Mouse (Mus musculus) bone marrow macrophage, adult 2 months (primary cell): ENCODE measurements around the gene Diaph3. TPM values are rescaled to one million over a fixed set of nuclear protein-coding genes. Genes with fewer than 3 reads are reported as not detected.
A peak's percentile ranks its signal among the peaks of the same experiment; 100 is the strongest.

Experiments used
- H3K27ac ChIP-seq: 2 replicates; pipeline ENCODE4 v1.5.1; 2012; ENCODE audit warnings: low read depth, low read length; ENCODE audit not compliant: insufficient read depth
- H3K4me1 ChIP-seq: 2 replicates; pipeline ENCODE4 v1.6.1; 2012; ENCODE audit warnings: low read length; ENCODE audit not compliant: control insufficient read depth, insufficient read depth
- H3K4me3 ChIP-seq: 2 replicates; pipeline ENCODE4 v1.5.1; 2012; ENCODE audit warnings: mild to moderate bottlenecking, low read length, moderate library complexity; ENCODE audit not compliant: insufficient read depth
- CTCF ChIP-seq: IDR thresholded peaks from 2 replicates; pipeline ENCODE4 v1.5.1; 2012; ENCODE audit warnings: low read depth, mild to moderate bottlenecking, low read length, moderate library complexity
- POLR2A ChIP-seq: IDR thresholded peaks from 2 replicates; pipeline ENCODE4 v1.6.1; 2012; ENCODE audit warnings: mild to moderate bottlenecking, low read depth, low read length, borderline replicate concordance
- polyA plus RNA-seq: library from polyadenylated mRNA; stranded (reverse); fragments of >200 nt; gene quantifications from 2 replicates; pipeline ENCODE4 v1.2.4, GENCODE M21; 2012; ENCODE audit not compliant: missing spikeins, insufficient read depth, insufficient read length

The Diaph3 gene
- polyA plus RNA-seq, 1 experiment: 14.4 TPM

DNA sequence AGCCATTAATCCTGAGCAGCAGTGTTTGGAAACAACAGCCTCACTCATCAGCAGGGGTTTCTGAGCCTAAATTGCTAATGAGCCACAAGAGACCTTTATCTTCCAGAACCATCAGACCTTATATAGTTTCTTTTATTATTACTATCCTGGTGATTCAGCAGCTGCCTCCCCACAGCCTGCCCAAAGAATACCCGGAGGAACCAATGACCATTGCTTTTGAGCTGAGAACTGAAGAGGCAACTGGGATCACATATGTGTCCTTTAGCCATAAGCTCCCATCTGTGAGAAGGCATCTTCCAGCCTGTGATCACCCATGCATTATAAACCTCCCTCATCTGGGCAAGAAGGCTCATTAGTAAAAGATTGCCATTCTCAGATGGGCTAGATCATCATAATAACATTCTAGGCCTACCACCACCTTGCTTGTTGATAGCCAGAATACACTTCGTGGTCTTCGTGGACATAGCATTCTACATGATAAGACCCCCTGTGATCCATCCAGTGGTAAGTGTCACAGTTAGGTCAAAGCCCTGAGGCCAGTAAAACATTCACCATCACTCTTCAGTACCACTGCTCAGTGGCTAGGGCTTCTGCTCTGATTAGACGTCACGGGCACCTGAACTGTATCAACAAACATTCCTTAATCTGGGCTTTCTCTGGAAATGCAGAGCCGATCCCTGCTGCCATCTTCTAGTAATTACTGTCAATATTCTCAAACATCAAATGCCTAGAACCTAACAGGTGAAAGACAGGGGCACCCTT lies 352.0 kb downstream of the Diaph3 start:
- TF ChIP-seq CTCF: no peak
- no peak for TF ChIP-seq POLR2A

DNA sequence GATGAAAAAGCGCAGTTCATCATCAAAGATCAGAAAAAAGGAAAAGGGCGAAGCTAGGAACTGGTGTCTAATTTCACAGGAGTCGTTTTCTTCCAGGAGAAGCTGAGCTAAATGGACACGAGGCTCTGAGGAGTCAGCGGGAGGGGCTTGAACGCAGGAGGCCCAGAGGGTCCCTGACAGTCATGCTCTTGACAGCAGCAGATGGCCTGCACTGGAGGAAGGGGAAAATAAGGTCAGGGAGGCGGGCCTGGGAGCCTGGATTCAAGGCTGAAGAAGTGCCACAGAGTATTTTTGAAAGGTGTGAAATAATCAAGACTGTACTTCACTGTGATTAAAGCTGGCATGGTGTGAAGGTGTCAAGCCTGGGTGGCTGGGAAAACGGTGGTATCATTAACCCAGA lies 354.2 kb downstream of the Diaph3 start:
- no peaks in the 10 kb centered on the region for H3K4me1 ChIP-seq
- no peak overlapping the region for H3K27ac ChIP-seq
- no peak overlapping the region for H3K4me3 ChIP-seq
- TF ChIP-seq POLR2A: no peak
- no peak for TF ChIP-seq CTCF

More for the DNA sequence above, 352.0 kb downstream of the Diaph3 start:
- no peak overlapping the region for H3K4me3 ChIP-seq
- H3K27ac ChIP-seq: no peak overlapping the region
- no peaks in the 10 kb centered on the region for H3K4me1 ChIP-seq

DNA sequence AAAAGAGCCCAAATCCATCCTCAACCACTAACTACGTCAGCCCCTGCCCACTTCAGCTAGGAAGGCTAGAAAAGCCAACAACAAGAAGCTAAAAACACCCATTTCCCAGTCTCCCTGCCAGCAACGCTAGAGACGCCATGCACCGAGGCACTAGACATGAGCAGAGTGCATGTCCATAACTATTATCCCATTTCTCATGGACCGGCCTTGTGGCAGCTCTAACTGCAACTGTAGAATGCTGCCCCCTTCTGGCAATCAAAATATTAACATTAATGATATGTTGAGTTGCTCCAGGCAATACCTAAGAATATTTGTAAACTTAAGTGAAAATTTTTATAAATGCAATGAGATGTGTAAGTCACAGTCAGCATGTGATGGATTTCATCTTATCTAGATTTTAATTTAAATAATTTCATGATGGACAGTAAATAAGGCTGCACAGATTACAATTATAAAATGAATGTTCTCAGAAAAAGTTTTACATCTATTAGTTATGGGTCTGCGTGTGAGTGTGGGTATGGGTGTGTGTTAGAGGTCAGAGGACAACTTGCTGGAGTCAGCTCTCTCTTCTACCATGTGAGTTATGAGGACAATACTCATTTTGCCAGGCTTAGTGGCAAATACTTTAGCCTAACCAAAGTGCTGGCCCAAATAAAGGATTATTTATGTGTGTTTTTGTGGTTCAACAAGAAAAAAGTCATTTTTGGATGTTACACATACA lies 359.3 kb downstream of the Diaph3 start:
- Histone ChIP-seq H3K27ac (no peak overlapping the region), H3K4me3 (no peak overlapping the region), H3K4me1 (no peaks in the 10 kb centered on the region)
- TF ChIP-seq POLR2A (no peak), CTCF (peak; percentile 49)

DNA sequence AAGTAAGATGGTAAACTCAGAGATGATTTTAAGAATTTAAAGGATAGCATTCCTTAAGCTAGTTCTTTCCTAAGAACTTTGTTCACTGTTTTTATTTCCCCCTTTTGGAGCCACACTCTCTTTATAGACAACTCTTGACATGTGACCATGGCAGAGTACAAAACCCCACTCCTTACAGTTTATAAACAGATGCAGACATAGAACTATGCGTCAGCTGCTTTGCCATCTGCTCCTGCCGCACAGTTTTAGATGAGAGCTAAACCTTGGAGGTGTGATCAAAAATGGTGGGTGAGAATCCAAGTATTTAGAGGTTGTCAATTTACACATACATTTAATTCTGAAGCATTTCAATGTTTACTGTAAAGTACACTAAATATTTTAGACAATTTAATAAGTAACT lies 367.7 kb downstream of the Diaph3 start:
- no peak overlapping the region for H3K4me3 ChIP-seq
- H3K4me1 ChIP-seq: no peaks in the 10 kb centered on the region
- no peak overlapping the region for H3K27ac ChIP-seq
- TF ChIP-seq CTCF: no peak
- no peak for TF ChIP-seq POLR2A

DNA sequence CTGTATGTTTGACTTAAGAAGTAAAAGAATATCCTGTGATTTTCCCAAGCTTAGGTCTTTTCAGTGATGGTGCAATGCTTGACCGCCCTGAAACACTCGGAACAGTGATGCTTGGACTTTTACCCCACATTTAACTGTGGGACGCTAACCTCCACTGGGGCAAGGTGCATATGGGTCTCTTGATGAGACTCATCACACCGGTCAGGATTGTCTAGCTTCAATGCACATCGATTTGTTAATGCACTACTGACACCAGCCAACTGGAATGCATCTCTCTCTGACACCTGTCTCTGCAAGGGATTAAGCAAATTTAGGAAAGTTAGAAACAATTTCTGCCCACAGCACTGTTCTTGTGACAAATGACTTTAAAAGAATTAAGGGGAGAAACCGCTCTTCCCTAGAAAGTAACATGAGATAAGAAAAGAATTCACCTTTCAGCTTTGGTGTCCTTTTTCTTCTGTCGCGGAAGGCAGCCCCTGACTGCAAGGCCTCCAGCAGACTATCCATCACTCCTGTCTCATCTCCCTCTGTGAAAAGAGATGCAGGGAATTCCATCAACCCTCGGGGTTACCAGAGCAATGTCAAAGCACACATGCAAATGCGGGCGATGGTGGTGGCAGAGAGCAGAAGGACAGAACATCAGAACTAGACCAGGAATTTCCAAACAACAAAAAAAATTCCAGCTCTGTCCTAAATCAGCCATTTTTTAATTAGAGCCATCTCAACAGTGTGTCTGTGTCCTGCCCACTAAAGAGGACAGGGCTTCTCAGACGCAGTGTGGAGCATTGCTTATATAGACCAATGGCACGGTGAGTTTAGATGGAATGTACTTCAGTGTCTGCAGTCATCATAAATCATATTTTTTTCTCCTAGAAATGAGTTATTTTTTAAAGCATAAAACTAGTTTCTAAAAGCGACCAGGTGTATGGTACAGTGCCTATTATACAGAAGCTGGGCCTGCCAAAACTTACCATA lies 368.6 kb downstream of the Diaph3 start:
- no peak for TF ChIP-seq POLR2A
- TF ChIP-seq CTCF: no peak
- Histone ChIP-seq H3K27ac (no peak overlapping the region), H3K4me1 (no peaks in the 10 kb centered on the region), H3K4me3 (no peak overlapping the region)

DNA sequence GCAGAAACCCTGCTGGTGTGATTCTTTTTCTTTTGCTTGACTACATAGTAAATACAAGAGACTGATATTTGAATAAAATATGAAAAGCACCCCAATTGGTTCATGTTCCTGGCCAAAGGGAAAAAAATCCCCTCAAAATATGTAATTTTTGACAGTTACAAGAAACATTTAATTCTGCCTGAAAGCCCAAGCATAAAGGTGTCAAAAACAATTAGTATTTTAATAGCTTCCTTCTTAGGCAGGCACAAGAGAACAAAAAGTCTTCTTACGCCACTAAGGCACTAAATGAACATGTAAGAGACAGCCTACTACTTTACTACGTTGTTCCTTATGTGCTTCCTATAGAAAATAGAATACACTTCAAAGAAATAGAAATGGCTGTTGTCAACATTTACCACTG lies 376.7 kb downstream of the Diaph3 start:
- H3K4me1 ChIP-seq: no peaks in the 10 kb centered on the region
- H3K27ac ChIP-seq: no peak overlapping the region
- TF ChIP-seq CTCF: no peak
- no peak for TF ChIP-seq POLR2A
- H3K4me3 ChIP-seq: no peak overlapping the region

DNA sequence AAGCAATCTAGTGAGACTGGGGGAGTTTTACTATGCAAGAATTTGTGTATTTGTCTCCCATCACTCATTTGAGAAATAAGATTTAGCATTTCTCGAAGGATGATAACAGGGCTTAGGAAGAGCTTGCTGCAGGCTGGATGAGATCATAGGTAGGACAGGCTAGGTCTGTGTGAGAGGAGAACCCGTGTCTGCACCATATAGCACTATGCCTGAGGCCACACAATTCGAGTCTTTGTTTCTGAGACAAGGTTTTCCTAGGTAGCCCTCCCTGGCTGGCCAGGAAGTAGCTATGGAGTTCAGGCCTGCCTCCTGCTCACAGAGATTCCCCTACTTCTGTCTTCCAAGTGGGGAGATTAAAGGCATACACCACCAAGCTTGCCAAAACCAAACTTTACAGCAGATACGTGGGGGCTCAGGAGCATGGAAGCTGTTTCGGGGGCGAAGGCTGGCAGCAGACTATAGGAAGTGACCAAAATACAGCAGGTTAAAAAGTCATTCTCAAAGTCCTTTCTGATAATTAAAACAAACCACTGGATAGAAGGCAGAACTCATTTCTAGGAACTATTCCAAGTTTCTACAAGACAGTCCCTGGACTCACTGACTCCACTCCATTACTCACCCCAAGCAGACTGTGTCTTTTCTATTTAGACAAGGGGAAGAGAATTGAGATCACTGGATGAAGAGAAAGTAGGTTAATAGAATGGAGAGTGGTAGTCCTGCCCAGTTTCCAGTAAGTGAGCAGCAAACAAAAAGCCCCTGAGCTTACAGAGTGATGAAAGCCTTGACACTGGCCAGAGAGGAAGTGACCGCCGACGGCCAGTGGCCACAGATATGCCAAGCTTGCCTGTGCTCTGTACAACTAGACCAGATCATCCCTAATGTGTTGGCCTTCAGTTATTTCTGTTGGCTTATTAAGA lies 383.2 kb downstream of the Diaph3 start:
- H3K4me3 ChIP-seq: no peak overlapping the region
- no peaks in the 10 kb centered on the region for H3K4me1 ChIP-seq
- TF ChIP-seq POLR2A: no peak
- no peak for TF ChIP-seq CTCF
- H3K27ac ChIP-seq: no peak overlapping the region

DNA sequence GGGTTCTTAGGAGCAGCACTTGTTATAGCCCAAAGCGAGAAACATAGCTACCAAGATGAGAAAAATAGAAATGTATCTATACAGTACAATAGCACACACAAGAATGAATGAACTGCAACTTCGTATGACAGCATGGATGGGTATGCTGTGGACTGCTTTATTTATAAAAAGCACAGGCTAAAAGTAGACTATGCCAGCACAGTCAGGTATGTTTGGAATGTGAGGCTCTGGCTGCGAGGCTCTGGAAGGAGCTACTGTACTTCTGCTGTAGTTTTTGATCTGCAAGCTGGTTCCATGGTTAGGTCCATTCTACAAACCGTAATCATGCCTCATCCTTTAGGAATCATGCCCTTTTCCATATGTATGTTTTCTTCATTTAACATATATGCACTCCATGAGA lies 383.9 kb downstream of the Diaph3 start:
- H3K4me1 ChIP-seq: no peaks in the 10 kb centered on the region
- H3K27ac ChIP-seq: no peak overlapping the region
- TF ChIP-seq POLR2A: no peak
- TF ChIP-seq CTCF: no peak
- H3K4me3 ChIP-seq: no peak overlapping the region

DNA sequence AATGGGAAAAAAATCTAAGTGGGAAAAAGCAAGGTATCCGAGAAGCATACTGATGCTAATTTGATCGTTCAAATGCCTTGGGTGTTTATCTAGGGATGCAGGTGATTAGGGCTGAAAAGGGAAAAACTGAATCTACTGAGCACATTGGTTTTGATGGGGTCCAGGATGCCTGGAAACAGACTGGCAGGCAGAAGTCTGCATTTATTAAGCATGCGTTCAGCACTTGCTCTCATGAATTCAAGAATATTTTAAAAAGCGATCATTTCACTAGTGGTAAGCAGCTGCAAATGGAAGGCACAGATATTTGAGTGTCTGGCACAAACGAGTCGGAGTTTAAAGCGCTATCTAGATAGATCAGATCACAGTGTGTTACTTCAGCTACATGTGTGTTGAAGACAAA lies 390.7 kb downstream of the Diaph3 start:
- H3K27ac ChIP-seq: no peak overlapping the region
- TF ChIP-seq POLR2A: no peak
- H3K4me1 ChIP-seq: no peaks in the 10 kb centered on the region
- H3K4me3 ChIP-seq: no peak overlapping the region
